Mouse (Mus musculus) CD4-positive, CD25-positive, alpha-beta regulatory T cell, adult 9 weeks (primary cell): ENCODE data around the gene Mrps9. TPM values are rescaled to one million over a fixed set of nuclear protein-coding genes. Genes with fewer than 3 reads are reported as not detected.

ENCODE experiments used
- polyA plus RNA-seq: library from polyadenylated mRNA; unstranded; fragments of 100-300 nt; shearing (Covaris generic); gene quantifications from one replicate; pipeline ENCODE4 v1.2.1, GENCODE M21; 2017

The Mrps9 gene
- polyA plus RNA-seq: 62.8 TPM

DNA sequence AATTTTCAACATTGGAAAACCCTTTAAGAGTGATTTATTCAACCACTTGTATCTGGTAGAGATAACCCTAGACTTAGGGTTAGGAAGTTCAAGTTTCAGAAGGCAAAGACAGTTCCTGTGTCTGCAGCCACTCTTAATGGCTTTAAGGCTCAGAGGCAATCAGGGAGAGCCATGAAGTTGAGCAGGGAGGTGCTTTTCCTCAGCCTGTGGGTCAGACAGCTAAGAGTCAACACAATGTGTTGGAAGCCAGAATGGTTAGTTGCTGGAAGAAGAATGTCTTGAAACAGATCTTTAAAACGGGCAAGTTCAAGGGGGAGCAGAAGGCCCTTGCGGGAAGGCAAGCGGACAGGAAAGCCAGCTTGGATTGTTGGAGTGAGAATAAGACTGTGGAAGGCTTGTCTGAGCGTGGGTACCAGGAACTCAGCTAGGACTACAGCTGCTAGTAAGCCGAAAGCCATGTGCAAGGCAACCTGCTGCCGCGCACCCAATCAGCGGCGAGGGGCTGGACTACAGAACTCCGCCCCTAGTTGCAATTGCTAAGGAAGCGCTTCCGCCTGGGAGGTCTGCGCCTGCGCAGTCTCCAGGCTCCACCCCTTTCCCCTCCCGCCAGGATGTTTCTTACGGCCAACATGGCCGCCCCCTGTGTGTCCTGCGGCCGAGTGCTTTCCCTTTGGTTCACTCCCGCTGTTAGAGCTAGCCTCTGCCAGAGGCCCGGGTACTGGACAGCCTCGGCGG lies at the start of gene Mrps9:
Gene Mrps9, plus strand, starts transcription at position 571 of the 735 bp plus-strand sequence.

DNA sequence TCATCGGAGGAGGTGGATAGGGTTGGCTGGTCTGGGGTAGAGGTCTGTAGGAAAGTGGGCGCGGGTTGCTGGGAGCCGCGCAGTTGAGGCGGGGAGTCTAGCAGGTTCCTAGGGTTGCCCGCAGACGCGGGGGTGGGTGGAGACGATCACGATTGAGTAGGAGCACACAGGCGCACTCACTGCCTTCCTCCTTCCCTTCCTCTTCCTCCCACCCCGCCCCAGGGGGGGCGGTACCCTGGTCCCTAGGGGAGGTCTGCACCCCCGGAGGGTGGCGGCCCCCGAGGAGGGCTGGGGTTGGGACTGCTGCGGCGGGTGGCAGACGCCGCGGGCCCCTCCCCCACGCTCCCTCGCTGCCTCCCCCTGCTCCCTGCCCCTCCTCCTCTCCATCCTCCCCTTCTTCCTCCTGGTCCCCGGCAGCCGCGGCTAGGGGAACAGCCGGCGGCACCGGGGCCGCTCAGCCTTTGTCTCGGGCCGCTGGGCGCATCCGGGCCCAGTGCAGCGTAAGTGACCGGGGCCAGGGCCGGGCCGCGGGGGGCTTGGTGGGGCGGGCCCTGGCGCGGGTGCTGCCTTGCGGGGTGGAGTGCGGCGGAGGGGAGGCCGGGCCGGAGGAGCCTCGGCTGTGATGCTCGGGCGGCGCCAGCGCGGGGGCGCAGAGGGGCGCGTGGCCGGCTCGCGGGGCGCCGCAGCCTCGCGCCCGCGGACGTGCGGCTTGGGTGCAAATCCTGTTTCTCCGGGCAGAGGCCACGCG lies 101.9 kb downstream of the Mrps9 start, which contains the start of gene Gpr45:
Gene Gpr45, plus strand, starts transcription at position 139 of the 748 bp plus-strand sequence.

Other genes with a start within 250 kb of the Mrps9 start
- gene Pou3f3, start 155.5 kb upstream of the Mrps9 start, polyA plus RNA-seq: not detected
- 0.97 TPM for gene Gpr45, start 101.6 kb downstream of the Mrps9 start, polyA plus RNA-seq
- 9.8 TPM for gene Tgfbrap1, start 247.4 kb downstream of the Mrps9 start, polyA plus RNA-seq
- gene AI597479, start 247.5 kb downstream of the Mrps9 start, polyA plus RNA-seq: 26.2 TPM